Mouse (Mus musculus): Measurements from ENCODE around the gene Rassf1. TPM values are rescaled to one million over a fixed set of nuclear protein-coding genes. Genes with fewer than 3 reads are reported as not detected.
A peak's percentile ranks its signal among the peaks of the same experiment; 100 is the strongest.

Gene Rassf1
- total RNA-seq, 2 experiments from 2014 or later: 16.3 to 18.1 TPM

DNA sequence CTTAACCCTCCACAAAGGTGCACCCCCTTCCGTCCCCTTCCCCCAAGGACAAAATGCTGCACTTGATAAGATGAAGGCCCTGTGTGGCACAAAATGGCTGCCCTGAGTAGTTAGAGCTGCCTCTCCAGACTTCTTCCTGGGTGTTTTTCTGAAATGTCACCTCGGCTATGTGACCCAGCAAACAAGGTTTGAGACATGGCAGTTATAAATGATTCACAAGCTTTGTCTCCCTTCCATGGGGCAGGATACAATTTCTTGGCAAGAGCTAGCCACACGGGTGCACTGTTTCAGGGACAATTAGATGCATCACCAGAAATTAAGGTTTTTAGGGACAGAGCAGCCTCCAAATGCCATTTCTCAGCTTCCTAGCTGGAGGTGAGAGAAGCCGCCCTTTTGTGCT, 10.9 kb upstream of the Rassf1 start:
- DNase-seq (ENCODE audit: low spot score in 2 of 2): no peak

DNA sequence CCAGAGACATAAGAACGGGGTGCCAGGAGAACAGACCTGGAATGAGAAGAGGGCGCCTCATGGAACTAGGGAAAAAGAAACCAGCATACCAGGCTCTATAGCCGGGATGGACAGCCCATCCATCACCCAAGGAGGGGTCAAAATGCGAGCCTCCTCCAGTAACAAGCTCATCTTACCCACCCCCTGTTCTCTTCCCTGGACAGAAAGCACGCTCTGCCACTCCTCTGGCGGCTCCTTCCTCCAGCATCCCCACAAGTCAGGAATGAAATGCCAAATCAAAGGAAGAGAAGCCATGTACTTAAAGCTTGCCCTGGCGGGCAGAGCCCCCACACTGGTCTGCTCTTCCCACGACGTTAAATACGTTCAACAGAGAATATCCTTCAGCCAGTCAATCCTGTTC, 10.3 kb upstream of the Rassf1 start:
- no peak for DNase-seq (ENCODE audit: low spot score in 2 of 2)

DNA sequence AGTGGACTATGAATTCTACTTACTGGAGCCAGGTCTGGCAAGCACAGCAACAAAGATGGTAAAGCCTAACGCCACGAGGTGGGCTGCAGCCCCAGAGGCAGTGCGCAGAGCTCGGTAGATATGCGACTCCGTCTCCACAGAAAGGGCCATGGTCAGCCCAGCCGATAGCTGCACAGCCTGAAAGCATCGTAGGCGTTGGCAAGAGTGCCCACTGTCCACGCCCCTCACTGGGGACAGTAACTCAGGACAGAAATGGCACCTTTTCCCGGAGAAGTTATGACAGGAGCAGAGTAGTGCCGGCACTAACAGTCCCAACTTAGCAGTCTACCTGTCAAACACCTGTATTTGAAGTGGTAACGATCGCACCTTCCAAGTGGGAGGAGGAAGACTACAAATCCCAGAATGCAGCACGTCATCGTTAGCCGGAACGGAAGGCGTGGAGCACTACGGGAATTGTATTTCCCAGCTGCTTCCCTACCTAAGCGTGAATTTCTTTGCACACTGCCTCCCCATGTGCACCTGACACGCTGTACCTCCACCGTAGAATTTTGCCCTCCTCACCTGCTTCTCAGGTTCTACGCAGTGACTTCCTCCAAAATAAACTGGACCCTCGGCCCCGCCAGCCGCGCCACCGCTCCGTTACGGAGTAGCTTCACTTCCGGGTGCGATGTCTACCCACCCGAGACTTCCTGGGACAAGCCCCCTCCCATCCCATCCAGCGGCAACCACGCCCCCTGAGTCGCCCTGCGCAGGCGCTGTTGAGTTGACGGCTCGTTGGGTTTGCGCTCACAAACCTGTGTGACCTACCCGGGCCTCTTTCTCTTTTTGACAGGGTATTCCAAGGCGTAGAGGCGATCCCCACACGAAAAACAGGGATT, 9.6 kb upstream of the Rassf1 start, which contains the start of the genes Cyb561d2 and Nprl2:
TSS of gene Cyb561d2 (minus strand) at position 720 of the 878 bp plus-strand sequence.
TSS of gene Nprl2 (plus strand) at position 753 of the 878 bp plus-strand sequence.
- DNase-seq (ENCODE audit: low spot score in 2 of 2): peak; percentile 93 to 95

DNA sequence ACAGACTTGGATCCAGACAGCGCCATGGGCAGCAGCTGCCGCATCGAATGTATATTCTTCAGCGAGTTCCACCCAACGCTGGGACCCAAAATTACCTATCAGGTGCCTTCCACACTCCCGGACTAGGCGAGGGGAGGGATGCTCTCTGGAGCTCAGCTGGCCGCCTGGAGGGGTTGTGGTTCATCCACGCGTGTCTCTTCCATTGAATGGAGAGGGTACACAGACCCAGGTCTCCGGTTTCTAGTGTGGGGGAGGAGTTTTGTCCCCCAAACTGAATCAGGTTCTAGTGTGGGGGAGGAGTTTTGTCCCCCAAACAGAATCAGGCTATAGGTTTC, 9.0 kb upstream of the Rassf1 start:
- no peak for DNase-seq (ENCODE audit: low spot score in 2 of 2)

DNA sequence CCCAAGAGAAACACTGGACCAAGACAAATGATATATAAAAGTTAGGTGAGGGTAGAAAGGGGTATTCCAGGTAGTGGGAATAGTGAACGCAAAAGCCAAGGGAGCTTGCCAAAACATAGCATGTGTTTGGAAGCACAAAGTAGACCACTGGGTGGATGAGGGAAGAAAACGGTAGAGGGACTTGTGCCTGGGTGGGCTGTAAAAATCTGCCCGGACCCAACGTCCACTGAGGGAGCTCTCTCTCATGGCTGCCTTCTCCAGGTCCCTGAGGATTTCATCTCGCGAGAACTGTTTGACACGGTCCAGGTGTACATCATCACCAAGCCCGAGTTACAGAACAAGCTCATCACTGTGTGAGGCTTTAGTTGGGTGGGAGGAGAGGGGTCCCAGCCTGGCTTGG, 8.6 kb upstream of the Rassf1 start:
- DNase-seq (ENCODE audit: low spot score in 2 of 2): no peak

DNA sequence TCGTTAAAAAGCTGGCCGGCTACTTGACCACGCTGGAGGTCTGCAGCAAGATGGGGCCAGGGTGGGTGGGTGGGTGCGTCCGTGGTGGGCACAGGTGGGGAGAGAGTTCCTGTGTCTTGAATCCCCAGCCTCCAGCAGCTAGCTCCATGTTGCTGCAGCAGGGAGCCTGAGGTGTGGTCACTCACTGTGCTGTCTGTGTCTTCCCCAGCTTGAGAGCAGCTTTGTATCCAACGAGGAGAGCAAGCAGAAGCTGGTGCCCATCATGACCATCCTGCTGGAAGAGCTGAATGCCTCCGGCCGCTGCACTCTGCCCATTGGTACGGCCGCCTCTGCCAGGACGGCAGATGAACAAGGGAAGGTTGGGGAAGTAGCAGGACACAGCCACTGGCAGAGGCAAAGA, 8.1 kb upstream of the Rassf1 start:
- no peak for DNase-seq (ENCODE audit: low spot score in 2 of 2)

DNA sequence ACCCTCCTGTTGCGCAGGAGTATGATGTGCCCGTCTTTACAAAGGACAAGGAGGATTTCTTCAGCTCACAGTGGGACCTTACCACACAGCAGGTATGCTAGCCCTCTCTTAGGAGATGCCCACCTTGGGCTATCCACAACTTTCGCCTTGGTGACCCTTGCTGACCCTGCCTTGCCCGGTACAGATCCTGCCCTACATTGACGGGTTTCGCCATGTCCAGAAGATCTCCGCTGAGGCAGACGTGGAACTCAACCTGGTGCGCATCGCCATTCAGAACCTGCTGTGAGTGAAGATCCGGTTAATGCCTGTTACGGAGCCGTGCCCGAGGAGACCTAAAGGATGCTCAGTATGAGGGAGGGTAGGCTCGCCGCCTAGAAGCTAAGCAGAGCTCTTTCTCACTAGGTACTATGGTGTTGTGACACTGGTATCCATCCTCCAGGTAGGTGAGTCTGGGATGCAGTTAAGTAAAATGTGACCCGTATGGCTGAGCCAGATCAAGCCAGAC, 7.1 kb upstream of the Rassf1 start:
- no peak for DNase-seq (ENCODE audit: low spot score in 2 of 2)

DNA sequence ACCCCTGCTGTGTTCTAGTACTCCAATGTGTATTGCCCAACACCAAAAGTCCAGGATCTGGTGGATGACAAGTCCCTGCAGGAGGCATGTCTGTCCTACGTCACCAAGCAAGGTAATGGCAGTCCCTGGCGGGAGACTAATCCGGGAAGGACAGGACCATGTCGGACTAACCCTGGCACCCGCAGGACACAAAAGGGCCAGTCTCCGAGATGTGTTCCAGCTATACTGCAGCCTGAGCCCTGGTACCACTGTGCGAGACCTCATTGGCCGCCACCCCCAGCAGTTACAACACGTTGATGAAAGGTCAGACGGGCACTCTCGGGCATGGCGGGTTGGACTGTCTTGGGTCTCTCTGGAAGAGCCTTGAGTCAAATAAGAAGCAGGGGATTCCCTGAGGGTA, 6.6 kb upstream of the Rassf1 start:
- DNase-seq (ENCODE audit: low spot score in 2 of 2): no peak

DNA sequence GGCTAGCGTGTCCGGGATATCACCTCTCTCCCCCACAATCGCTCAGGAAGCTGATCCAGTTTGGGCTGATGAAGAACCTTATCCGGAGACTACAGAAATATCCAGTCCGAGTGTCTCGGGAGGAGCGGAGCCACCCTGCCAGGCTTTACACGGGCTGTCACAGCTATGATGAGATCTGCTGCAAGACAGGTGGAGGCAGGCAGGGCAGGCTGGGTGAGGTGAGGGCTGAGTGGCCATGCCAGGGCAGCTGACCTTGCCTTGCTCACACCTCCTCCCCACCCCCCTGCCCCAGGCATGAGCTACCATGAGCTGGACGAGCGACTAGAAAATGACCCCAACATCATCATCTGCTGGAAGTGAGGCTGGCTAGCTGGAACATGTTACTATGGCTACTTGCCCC, 6.2 kb upstream of the Rassf1 start:
- no peak for DNase-seq (ENCODE audit: low spot score in 2 of 2)

DNA sequence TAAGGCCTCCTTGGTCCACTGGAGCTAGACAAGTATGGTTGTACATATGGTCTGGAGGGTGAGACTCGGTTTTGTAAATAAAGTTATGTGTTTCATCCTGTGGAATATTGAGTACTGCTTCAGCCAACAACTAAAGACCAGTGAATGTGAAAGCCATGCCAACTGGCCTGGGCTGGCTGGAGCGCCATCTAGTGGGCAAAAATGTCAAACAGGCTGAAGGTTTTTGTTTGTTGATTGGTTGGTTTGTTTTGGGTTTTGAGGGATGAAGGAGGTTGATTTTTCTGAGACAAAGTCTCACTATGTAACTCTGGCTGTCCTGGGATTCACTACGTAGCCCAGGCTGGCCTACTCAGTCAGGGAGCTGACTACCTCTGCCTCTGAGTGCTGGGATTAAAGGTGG, 5.8 kb upstream of the Rassf1 start:
- DNase-seq (ENCODE audit: low spot score in 2 of 2): peak in 1 of 2 experiments; percentile 83

DNA sequence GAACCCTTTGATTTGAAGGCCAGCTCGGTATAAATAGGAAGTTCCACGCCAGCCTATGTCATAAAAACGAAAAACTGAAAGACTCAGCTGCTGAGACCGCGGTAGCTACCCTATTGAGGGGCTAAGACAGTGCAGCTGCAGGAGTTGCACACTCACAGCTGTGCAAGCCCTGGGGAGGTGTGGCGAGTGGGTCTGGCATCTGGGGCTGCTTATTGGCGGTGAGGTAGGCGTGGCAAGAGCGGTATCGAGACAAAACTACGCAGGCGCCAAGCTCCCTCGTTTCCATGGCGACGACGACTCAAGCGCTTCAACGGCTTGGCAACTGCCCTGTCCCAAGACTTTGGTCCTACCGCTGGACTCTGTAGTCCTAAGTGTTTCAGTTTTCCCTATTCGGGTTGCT, 4.3 kb upstream of the Rassf1 start, which contains the start of gene Zmynd10:
TSS of gene Zmynd10 (plus strand) at position 273 of the 400 bp plus-strand sequence.
- peak; percentile 78 to 90 for DNase-seq (ENCODE audit: low spot score in 2 of 2)

DNA sequence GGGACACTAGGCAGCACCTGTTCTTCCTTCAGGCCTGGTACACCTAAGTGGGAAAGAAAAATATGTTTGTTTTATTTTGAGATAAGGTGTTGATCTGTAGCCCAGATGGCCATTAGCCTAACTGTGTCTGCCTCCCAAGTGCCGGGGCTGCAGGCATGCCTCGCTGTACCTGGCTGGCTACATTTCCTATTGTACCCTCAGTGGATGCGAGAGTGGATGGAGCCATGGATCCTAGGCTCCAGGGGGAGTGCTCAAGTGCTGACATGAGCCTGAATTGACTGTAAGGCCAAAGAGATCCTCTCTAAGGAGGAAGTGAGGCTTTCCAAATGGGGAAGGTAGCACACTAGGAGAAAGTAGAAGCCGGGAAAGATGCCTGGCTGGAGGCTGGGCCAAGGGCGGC, 3.4 kb upstream of the Rassf1 start:
- DNase-seq (ENCODE audit: low spot score in 2 of 2): no peak

DNA sequence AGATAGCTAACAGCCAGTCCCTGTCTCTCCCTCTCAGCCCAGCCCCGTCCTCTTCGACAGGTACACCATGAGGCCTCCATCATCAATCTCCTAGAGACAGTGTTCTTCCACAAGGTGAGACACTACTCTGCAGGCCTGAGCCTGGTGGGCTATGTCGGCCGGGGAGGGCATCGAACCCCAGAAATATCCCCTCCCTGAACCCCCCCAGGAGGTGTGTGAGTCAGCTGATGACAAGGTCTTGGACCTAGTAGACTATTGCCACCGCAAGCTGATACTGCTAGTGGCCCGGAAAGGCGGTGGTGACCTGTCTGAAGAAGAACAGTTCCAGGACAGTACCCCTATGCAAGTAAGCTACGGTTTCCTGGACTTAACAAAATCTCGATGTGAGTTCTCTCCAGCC, 2.5 kb upstream of the Rassf1 start:
- no peak for DNase-seq (ENCODE audit: low spot score in 2 of 2)

DNA sequence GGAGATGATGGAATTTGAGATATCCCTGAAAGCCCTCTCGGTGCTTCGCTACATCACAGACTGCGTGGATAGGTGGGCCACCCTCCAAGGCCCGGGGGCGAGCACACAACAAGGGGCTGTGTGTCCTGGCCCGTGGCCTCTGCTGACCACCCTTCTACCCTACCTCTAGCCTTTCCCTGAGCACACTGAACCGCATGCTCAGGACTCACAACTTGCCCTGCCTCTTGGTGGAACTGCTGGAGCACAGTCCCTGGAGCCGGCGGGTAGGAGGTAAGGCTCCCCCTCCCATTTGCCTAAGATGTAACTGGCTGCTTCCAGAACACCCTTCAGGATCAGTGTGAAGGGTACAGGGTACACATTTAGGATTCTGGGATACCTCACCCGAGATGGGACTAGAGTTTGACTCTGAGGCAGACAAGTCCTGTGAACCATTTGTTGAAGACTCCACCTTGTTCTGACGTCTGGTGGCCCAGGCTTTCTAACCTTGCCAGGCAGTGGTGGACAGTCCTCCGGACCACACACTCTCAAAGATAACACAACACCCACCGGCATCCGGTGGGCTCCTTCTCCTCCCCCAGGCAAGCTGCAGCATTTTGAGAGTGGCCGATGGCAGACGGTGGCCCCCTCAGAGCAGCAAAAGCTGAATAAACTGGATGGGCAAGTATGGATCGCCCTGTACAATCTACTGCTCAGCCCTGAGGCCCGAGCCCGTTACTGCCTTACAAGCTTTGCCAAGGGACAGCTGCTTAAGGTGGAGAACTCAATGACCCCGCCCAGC, 1.9 kb upstream of the Rassf1 start:
- no peak for DNase-seq (ENCODE audit: low spot score in 2 of 2)

DNA sequence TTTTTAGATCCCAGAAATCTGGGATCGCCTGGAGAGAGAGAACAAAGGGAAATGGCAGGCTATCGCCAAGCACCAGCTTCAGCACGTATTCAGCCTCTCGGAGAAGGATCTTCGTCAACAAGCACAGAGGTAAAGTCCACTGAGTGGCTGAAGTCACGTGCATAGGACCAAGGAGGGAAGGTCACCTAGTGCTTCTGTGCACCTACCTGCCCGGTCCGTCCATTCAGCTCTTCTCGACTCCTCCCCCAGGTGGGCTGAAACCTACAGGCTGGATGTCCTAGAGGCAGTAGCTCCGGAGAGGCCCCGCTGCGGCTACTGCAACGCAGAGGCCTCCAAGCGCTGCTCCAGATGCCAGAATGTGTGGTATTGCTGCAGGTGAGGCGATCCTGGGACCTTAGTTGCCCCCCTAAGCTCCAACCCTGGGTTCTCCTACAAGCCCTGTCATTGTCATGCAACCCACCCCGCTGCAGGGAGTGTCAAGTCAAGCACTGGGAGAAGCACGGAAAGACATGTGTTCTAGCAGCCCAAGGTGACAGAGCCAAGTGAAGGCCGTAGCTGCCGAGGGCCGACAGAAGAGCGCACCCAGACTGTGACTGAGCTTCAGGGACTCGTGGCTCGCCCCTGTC, 751 bp upstream of the Rassf1 start:
- DNase-seq (ENCODE audit: low spot score in 2 of 2): no peak

DNA sequence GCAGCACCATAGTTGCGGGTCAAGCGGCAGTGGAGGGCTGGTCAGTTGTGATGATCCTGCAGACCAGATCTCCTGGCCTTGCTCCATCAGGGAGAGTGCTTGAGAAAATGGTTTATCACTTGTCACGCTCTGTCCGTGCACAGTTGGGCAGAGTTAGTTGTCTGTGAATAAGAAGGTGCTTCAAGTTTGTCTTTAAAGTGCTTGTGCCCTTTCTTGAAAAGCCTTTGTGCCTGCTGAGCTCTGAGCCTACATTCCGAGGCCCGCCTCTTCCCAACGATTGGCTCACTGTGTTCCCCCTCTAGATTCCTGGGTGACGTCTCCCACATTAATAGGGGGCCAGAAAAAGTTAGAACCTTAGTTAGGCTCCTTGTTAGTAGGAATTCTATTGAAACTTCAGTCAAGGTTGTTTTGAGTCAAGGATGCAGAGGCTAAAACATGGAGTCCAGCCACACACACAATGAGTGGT, 568 bp downstream of the Rassf1 start:
- no peak for DNase-seq (ENCODE audit: low spot score in 2 of 2)

DNA sequence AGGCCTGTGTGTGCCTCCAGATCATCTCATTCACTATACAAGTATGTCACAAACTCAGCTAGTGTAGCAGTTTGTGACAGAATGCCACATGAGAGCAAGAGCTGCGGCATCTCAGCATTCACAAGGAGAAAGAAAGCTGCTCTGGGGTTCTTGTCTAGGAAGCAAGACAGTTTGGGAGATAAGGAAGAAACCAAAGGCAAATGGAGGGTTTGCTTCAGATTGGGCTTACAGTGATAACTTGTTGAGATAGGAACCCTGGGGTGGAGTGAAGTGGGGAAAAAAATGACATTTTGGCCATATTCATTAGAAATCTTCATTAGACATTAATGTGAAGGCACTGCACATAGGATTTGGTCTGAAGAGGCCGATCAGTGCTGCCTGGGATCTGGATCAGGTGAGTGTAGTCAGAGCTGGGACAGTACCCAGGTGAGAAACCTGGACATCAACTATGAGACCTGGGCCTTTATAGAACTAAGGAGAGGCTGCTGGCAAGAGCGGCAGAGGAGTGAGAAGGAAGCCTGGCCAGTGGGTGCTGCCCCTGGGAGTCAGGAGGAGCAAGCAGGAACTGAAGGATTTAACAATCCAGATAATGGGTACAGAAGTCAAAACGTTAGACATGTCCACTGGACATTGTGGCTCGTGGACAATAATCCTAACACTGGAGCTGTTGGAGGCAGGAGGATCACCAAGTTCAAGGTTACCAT, 1.5 kb downstream of the Rassf1 start:
- DNase-seq (ENCODE audit: low spot score in 2 of 2): no peak

DNA sequence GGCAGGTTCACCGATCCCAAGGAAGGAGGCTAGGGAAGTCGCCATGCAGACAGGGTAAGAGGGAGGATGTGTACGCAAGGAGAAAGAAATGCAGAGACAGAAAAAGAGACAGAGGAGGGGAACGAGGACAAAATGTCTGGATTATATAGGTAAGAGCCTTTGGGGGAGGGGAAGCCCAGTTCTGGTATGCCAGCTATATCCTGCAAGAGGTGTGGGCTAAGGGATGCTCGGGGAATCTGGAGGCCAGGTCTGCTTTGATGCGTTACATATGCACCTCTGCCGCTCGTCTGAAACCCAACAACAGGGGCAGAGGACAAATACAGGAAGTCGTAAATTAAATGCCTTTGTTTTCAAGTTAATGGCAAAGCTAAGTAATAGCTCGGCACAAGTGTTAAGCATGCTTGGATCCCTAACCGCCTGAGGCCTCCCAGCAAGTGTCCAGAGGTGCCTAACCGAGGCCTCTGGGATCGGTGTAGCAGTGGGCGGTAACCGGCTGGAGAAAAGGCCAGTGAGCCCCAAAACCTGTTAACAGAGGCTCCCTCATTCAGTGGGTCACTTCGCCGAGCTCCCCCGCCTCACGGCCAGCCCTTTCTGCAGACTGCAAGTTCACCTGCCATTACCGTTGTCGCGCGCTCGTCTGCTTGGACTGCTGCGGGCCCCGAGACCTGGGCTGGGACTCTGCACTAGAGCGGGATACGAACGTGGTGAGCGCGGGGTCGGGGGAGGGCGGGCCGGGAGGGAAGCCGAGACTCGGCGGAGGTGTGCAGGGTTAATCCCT, 2.4 kb downstream of the Rassf1 start:
- no peak for DNase-seq (ENCODE audit: low spot score in 2 of 2)

DNA sequence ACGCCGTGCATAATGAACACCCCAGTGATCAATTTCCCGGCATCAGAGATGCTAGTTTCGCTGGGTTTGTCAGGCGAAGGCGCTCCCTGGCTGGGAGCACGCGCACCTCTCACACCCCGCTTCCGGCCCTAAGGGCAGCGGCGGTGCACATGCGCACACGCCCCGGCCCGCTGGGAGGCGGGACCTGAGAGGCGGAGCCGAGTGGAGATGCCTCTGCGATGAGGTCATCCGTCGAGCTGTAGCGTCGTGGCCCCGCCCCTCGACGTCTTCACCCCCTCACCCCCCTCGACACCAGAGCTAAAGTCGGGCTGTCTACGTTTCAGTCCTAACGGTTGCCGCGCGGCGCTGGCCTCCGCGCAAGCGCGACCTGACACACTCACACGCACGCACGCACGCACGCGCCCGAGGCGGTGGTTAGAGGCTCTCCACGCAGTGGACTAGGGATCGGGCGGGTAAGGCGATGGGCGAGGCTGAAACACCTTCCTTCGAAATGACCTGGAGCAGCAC, 3.0 kb downstream of the Rassf1 start:
- peak; percentile 93 to 96 for DNase-seq (ENCODE audit: low spot score in 2 of 2)

DNA sequence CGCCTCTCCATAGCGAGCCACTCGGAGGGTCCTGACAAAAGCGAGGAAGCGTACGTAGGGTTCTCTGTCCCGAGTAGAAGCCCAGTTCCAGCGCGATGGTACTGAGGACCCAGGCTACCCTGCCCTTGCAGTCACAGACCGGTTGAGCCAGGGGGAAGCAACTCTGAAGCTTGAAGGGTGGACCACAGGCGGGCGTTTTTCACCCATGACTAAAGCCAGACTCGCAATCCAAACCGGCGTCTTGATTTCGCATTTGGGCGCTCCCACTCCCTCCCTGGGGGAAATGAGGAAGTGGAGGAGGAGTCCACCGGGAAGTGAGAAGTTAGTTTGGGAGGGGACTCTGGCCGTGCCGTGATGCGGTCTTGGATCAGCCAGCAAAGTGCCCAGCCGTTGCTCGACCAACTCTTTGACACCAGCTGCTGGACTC, 3.7 kb downstream of the Rassf1 start:
- no peak for DNase-seq (ENCODE audit: low spot score in 2 of 2)
